Mouse (Mus musculus): ENCODE data around the gene Tmem9b. TPM values are rescaled to one million over a fixed set of nuclear protein-coding genes. Genes with fewer than 3 reads are reported as not detected.

Tmem9b gene
- polyA plus RNA-seq, 1 experiment from 2014 or later: 38.4 TPM

DNA sequence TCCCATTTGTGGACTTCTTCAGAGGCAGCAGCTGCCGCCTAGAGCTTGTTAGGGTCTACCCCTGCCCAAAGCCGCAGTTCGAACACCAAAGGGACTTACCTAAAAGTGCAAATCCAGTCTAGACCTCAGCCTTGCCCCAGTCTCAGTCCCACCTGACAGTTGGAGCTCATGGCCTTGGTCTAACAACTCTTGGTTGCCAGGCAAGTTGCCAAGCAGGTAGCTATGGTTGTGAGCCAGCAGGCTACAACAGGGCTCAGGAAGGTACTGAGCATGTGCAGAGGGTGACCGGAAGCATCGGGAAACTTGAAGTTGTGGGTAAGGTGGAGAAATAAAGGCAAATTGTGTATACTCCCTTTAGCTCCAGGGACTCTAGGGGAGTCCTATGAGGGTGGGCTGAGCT is 29.0 kb downstream of the Tmem9b start, which contains the start of gene BC051019:
Gene BC051019, minus strand, starts transcription at position 154 of the 400 bp plus-strand sequence.
- ATAC-seq (replicated peaks; ENCODE audit: insufficient number of reproducible peaks, low FRiP score, low TSS enrichment, low read depth): no peak
- Histone ChIP-seq H3K27me3 (ENCODE audit: control insufficient read depth, insufficient read depth, low read length) (no peaks in the 10 kb centered on the region), H3K36me3 (replicated peaks; ENCODE audit: control insufficient read depth, insufficient read depth, low read depth, low read length) (no peaks in the 10 kb centered on the region), H3K27ac (replicated peaks; ENCODE audit: low read depth, low read length) (no peak within 1 kb of the TSS), H3K4me2 (ENCODE audit: low read depth, low read length) (no peak within 1 kb of the TSS), H3K9ac (replicated peaks; ENCODE audit: low read length) (no peak within 1 kb of the TSS), H3K9me3 (replicated peaks; ENCODE audit: control insufficient read depth, low read length) (no peaks in the 10 kb centered on the region), H3K4me3 (ENCODE audit: low read depth, low read length) (no peak within 1 kb of the TSS), H3K4me1 (ENCODE audit: control insufficient read depth, insufficient read depth, low read length) (no peaks in the 10 kb centered on the region)
- no peak for DNase-seq (ENCODE audit: low spot score)
- 94% methylated on average over 5 of the region's 5 CpGs for WGBS

DNA sequence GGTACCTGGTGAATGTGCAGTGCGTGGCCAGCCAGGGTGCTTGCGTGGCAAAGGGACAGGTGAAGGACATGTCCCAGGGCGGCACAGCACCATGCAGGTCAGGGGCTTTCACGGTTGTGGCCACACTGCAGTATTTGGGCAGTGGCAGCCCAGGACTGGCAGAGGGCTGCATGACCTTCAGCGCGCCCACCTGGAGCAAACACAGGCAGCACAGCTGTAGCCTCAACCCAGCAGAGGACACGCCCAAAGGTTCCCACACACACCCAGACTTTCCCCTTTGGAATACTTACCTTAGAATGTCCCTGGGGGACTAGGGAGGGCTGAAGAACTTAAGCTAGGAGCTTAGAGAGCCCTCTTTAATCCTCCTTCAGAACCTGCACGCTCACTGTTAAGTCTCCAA is 29.6 kb downstream of the Tmem9b start:
- H3K27me3 ChIP-seq (ENCODE audit: control insufficient read depth, insufficient read depth, low read length): no peaks in the 10 kb centered on the region
- DNase-seq (ENCODE audit: low spot score) (no peak), ATAC-seq (replicated peaks; ENCODE audit: insufficient number of reproducible peaks, low FRiP score, low TSS enrichment, low read depth) (no peak)
- H3K4me3 ChIP-seq (ENCODE audit: low read depth, low read length): no peak overlapping the region
- no peak overlapping the region for H3K9ac ChIP-seq (replicated peaks; ENCODE audit: low read length)
- no peak overlapping the region for H3K27ac ChIP-seq (replicated peaks; ENCODE audit: low read depth, low read length)
- no peak overlapping the region for H3K4me2 ChIP-seq (ENCODE audit: low read depth, low read length)
- no peaks in the 10 kb centered on the region for H3K4me1 ChIP-seq (ENCODE audit: control insufficient read depth, insufficient read depth, low read length)
- no peaks in the 10 kb centered on the region for H3K9me3 ChIP-seq (replicated peaks; ENCODE audit: control insufficient read depth, low read length)
- H3K36me3 ChIP-seq (replicated peaks; ENCODE audit: control insufficient read depth, insufficient read depth, low read depth, low read length): no peaks in the 10 kb centered on the region
- WGBS: 93% methylated on average over 8 of the region's 8 CpGs

DNA sequence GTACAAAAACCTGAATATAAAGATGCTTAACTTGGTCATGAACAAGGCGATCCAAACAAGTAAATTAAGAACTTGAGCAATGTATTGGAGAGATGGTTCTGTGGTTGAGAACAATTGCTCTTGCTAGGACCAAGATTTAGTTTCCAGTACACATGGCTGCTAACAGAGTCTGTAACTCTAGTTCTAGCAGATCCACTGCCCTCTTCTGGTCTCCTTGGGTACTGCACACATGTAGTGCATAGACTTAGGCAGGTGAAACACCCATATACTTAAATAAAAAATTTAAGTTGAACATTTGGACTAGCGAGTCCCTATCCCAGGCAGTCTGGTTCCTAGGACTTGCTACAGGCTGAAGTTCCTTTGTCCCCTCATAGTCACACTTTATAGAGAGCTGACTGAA is 30.1 kb downstream of the Tmem9b start:
- H3K27me3 ChIP-seq (ENCODE audit: control insufficient read depth, insufficient read depth, low read length): no peaks in the 10 kb centered on the region
- no peak for ATAC-seq (replicated peaks; ENCODE audit: insufficient number of reproducible peaks, low FRiP score, low TSS enrichment, low read depth)
- no peaks in the 10 kb centered on the region for H3K36me3 ChIP-seq (replicated peaks; ENCODE audit: control insufficient read depth, insufficient read depth, low read depth, low read length)
- no peak overlapping the region for H3K27ac ChIP-seq (replicated peaks; ENCODE audit: low read depth, low read length)
- 91% methylated on average over 2 of the region's 2 CpGs for WGBS
- no peaks in the 10 kb centered on the region for H3K9me3 ChIP-seq (replicated peaks; ENCODE audit: control insufficient read depth, low read length)
- H3K4me2 ChIP-seq (ENCODE audit: low read depth, low read length): no peak overlapping the region
- peak; percentile 17 for DNase-seq (ENCODE audit: low spot score)
- no peak overlapping the region for H3K4me3 ChIP-seq (ENCODE audit: low read depth, low read length)
- no peak overlapping the region for H3K9ac ChIP-seq (replicated peaks; ENCODE audit: low read length)
- H3K4me1 ChIP-seq (ENCODE audit: control insufficient read depth, insufficient read depth, low read length): no peaks in the 10 kb centered on the region

DNA sequence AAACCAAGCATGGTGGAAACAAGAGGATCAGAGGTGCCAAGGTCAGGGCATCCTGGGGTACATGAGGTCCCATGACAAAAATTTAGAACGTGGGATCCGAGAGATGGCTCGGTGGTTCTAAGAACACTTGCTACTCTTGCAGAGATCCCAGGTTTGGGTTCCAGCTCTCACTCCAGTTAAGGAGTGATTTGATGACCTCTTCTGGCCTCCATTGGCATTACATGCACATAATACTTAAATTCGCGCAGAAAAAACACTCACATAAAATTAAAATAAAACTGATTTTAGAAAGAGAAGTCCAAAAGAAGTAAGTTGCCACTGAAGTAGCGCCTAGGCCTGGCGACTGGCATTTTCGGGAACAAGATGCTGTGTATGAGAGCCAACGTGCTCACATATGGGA is 33.4 kb downstream of the Tmem9b start:
- H3K9ac ChIP-seq (replicated peaks; ENCODE audit: low read length): no peak overlapping the region
- DNase-seq (ENCODE audit: low spot score): peak; percentile 70

DNA sequence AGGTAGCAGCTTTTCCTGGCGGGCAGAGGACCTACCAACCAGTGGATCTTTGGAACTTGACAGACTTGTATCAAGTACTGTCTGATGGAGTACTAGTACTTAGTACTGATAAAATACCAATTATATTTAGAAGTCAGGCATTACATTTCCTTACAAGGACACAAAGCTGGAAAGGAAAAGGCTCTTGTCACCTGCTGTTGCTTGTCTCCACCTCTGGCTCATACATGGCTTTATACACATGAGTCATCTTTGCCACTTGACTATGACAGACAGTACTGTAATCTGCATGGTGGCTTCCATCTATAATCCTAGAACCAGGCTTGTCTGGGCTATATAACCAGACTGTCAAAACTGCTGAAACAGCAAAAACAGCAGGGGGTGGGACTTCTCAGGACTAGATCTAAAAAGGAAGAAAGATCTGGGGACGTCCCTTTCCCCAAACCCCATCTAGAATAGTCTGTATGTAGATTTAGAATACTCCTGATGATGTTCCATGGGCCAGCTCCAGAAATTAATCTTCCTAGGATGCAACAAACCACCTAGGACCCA is 39.2 kb downstream of the Tmem9b start:
- 82% methylated on average over 2 of the region's 2 CpGs for WGBS
- Histone ChIP-seq H3K9ac (replicated peaks; ENCODE audit: low read length) (no peak overlapping the region), H3K4me3 (ENCODE audit: low read depth, low read length) (no peak overlapping the region), H3K36me3 (replicated peaks; ENCODE audit: control insufficient read depth, insufficient read depth, low read depth, low read length) (no peaks in the 10 kb centered on the region), H3K4me2 (ENCODE audit: low read depth, low read length) (no peak overlapping the region), H3K27me3 (ENCODE audit: control insufficient read depth, insufficient read depth, low read length) (no peaks in the 10 kb centered on the region), H3K4me1 (ENCODE audit: control insufficient read depth, insufficient read depth, low read length) (no peaks in the 10 kb centered on the region), H3K27ac (replicated peaks; ENCODE audit: low read depth, low read length) (no peak overlapping the region), H3K9me3 (replicated peaks; ENCODE audit: control insufficient read depth, low read length) (no peaks in the 10 kb centered on the region)
- ATAC-seq (replicated peaks; ENCODE audit: insufficient number of reproducible peaks, low FRiP score, low TSS enrichment, low read depth): no peak
- no peak for DNase-seq (ENCODE audit: low spot score)

More for the DNA sequence above, 33.4 kb downstream of the Tmem9b start:
- Histone ChIP-seq H3K36me3 (replicated peaks; ENCODE audit: control insufficient read depth, insufficient read depth, low read depth, low read length) (no peaks in the 10 kb centered on the region), H3K9me3 (replicated peaks; ENCODE audit: control insufficient read depth, low read length) (no peaks in the 10 kb centered on the region), H3K27ac (replicated peaks; ENCODE audit: low read depth, low read length) (no peak overlapping the region), H3K4me2 (ENCODE audit: low read depth, low read length) (no peak overlapping the region), H3K4me3 (ENCODE audit: low read depth, low read length) (no peak overlapping the region), H3K4me1 (ENCODE audit: control insufficient read depth, insufficient read depth, low read length) (no peaks in the 10 kb centered on the region), H3K27me3 (ENCODE audit: control insufficient read depth, insufficient read depth, low read length) (no peaks in the 10 kb centered on the region)
- 61% methylated on average over 9 of the region's 9 CpGs for WGBS
- ATAC-seq (replicated peaks; ENCODE audit: insufficient number of reproducible peaks, low FRiP score, low TSS enrichment, low read depth): no peak

DNA sequence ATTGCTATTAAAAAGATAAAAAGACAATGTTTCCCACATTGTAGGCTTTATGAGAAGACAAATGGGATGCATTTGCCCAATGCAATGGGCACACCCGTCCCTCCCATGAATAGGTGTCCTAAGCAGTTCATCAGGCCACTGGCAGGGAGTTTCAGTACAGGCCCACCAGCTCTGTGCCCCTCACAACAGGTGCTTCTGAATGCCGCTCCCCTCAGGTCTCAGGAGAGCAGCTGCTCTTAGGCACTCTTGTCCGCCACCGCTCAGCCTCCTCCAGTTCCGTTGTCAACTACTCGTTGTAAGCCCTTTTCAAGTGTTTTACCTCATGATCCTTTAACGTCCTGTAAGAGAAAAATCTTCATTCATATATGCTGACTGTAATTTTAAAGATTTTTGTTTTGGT is 40.5 kb downstream of the Tmem9b start:
- Histone ChIP-seq H3K27ac (replicated peaks; ENCODE audit: low read depth, low read length) (no peak overlapping the region), H3K4me3 (ENCODE audit: low read depth, low read length) (no peak overlapping the region), H3K4me2 (ENCODE audit: low read depth, low read length) (no peak overlapping the region), H3K9ac (replicated peaks; ENCODE audit: low read length) (no peak overlapping the region), H3K9me3 (replicated peaks; ENCODE audit: control insufficient read depth, low read length) (no peaks in the 10 kb centered on the region), H3K27me3 (ENCODE audit: control insufficient read depth, insufficient read depth, low read length) (no peaks in the 10 kb centered on the region), H3K36me3 (replicated peaks; ENCODE audit: control insufficient read depth, insufficient read depth, low read depth, low read length) (no peaks in the 10 kb centered on the region), H3K4me1 (ENCODE audit: control insufficient read depth, insufficient read depth, low read length) (no peaks in the 10 kb centered on the region)
- WGBS: 91% methylated on average over 7 of the region's 7 CpGs
- DNase-seq (ENCODE audit: low spot score) (no peak), ATAC-seq (replicated peaks; ENCODE audit: insufficient number of reproducible peaks, low FRiP score, low TSS enrichment, low read depth) (no peak)

DNA sequence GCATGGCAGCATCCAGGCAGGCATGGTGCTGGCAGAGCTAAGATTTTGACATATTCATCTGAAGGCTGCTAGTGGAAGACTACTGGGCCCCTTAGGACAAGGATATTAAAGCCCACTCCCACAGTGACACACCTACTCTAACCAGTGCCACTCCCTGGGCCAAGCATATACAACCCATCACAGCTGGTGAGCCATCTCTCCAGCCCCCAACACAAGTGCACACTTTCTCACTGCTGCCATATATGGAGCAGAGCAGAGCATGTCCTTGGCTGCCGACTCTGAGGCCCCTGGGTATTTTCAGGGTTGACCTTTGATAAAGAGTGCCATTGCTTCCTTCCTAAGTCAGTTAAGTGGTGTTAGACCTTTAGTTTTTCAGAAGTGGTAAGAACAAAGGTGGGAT is 42.6 kb downstream of the Tmem9b start:
- H3K4me3 ChIP-seq (ENCODE audit: low read depth, low read length): no peak overlapping the region
- H3K9me3 ChIP-seq (replicated peaks; ENCODE audit: control insufficient read depth, low read length): no peaks in the 10 kb centered on the region
- no peaks in the 10 kb centered on the region for H3K27me3 ChIP-seq (ENCODE audit: control insufficient read depth, insufficient read depth, low read length)
- DNase-seq (ENCODE audit: low spot score): no peak
- H3K9ac ChIP-seq (replicated peaks; ENCODE audit: low read length): no peak overlapping the region
- no peaks in the 10 kb centered on the region for H3K4me1 ChIP-seq (ENCODE audit: control insufficient read depth, insufficient read depth, low read length)
- no peak for ATAC-seq (replicated peaks; ENCODE audit: insufficient number of reproducible peaks, low FRiP score, low TSS enrichment, low read depth)
- H3K27ac ChIP-seq (replicated peaks; ENCODE audit: low read depth, low read length): no peak overlapping the region
- WGBS: 66% methylated on average over 1 of the region's 1 CpGs
- H3K36me3 ChIP-seq (replicated peaks; ENCODE audit: control insufficient read depth, insufficient read depth, low read depth, low read length): no peaks in the 10 kb centered on the region
- no peak overlapping the region for H3K4me2 ChIP-seq (ENCODE audit: low read depth, low read length)

DNA sequence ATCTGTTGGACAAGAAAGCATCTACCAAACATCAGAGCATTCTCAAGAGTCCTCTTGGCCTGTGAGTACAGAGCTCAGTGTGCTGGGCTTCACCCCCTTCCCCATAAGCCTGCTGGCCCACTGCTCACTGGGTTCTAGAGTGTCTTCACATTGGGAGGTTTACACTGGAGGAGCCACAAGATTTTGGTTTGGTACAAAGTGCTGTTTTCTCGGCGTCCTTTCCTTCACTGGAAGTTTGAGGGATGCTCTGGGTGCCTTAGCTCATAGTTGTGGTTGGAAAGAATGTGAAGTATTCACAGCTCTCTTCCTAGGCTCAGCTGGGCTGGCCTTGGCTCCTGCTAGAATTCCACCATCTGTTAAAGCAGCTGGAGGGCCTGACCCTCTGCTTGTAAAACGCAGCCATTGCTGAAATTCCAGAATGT is 43.7 kb downstream of the Tmem9b start:
- Histone ChIP-seq H3K27me3 (ENCODE audit: control insufficient read depth, insufficient read depth, low read length) (no peaks in the 10 kb centered on the region), H3K4me2 (ENCODE audit: low read depth, low read length) (no peak overlapping the region), H3K27ac (replicated peaks; ENCODE audit: low read depth, low read length) (no peak overlapping the region), H3K9me3 (replicated peaks; ENCODE audit: control insufficient read depth, low read length) (no peaks in the 10 kb centered on the region), H3K4me3 (ENCODE audit: low read depth, low read length) (no peak overlapping the region), H3K9ac (replicated peaks; ENCODE audit: low read length) (no peak overlapping the region), H3K36me3 (replicated peaks; ENCODE audit: control insufficient read depth, insufficient read depth, low read depth, low read length) (no peaks in the 10 kb centered on the region), H3K4me1 (ENCODE audit: control insufficient read depth, insufficient read depth, low read length) (no peaks in the 10 kb centered on the region)
- peak; percentile 35 for DNase-seq (ENCODE audit: low spot score)
- no peak for ATAC-seq (replicated peaks; ENCODE audit: insufficient number of reproducible peaks, low FRiP score, low TSS enrichment, low read depth)
- 45% methylated on average over 3 of the region's 3 CpGs for WGBS

All from embryonic facial prominence, embryonic 11.5 days (tissue).